26 mouse cellular contexts compared by ENCODE assay signal in the genomic region with DNA sequence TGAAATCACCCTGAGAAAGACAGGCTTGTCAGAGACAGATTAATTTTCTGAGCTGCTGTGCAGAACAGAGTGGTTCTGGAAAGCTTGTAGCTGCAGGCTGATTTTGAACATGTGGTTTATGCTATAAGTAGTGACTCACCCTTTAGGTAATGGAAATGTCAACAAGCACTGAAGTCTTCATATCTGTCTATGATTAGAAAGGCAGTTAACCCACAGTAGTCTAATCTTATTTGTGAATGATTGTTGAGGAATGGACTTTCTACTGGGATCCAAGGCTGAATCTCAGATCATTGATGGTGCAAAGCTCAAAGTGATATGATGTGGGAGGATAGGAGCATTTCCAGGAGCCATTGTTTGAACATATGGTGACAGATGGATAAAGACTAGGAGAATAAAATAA.
DNase-seq lines count a peak whose midpoint lies in the region; ATAC-seq lines count a peak whose summit lies in the region.
"Had no signal": no experiment of that assay in that cellular context is flagged by ENCODE, and none has a peak within 500 bp of the region (broad histone marks: within the 10 kb centered on the region; RNA-seq: fewer than 3 reads in every experiment).

No protein-coding gene starts in this region.

- no peak for ATAC-seq in embryonic facial prominence, embryonic 14.5 days (ENCODE audit: low read depth)
- peak; percentile 94 for ATAC-seq in intestine, embryonic 15.5 days
- ATAC-seq: CD4-positive, CD25-positive, alpha-beta regulatory T cell, adult 4 months; forebrain, embryonic 15.5 days; hindbrain, embryonic 16.5 days had no signal

- H3K9ac ChIP-seq in embryonic facial prominence, embryonic 14.5 days (ENCODE audit: low read depth, low read length), result no peak overlapping the region
- H3K9ac ChIP-seq in intestine, embryonic 15.5 days, result no peak overlapping the region
- H3K9ac ChIP-seq: embryonic facial prominence, embryonic 12.5 days; forebrain, embryonic 12.5 days; forebrain, embryonic 15.5 days; heart, embryonic 12.5 days; heart, embryonic 15.5 days; hindbrain, embryonic 13.5 days had no signal

- DNase-seq in embryonic facial prominence, embryonic 14.5 days (ENCODE audit: low spot score), result peak; percentile 2
- no peak for DNase-seq in embryonic facial prominence, embryonic 10.5 days (ENCODE audit: low spot score)
- DNase-seq in retina, postnatal 1 day, result peak; percentile 11
- no peak for DNase-seq in retina, embryonic 14.5 days (ENCODE audit: low spot score)
- DNase-seq in ovary, postnatal 14 days (ENCODE audit: low spot score), result no peak
- DNase-seq in adrenal gland, postnatal 36 days, result no peak
- DNase-seq: adrenal gland, adult 2 months; adrenal gland, postnatal 14 days; cerebellum, adult 18-20 months; cerebellum, adult 9-10 months; cerebellum, postnatal 14 days; gastrocnemius, postnatal 25 days; heart, adult 18-20 months; heart, postnatal 10 days; heart, postnatal 36 days had no signal

- no peak overlapping the region for H3K4me3 ChIP-seq in embryonic facial prominence, embryonic 14.5 days (ENCODE audit: low read depth, low read length)
- H3K4me3 ChIP-seq in embryonic facial prominence, embryonic 10.5 days, result no peak overlapping the region
- H3K4me3 ChIP-seq in intestine, embryonic 15.5 days (replicated peaks), result no peak overlapping the region
- H3K4me3 ChIP-seq: embryonic facial prominence, embryonic 12.5 days; erythroblast, embryonic 14.5 days; forebrain, embryonic 12.5 days; forebrain, embryonic 15.5 days; heart, embryonic 12.5 days; heart, embryonic 15.5 days; hindbrain, embryonic 10.5 days; hindbrain, embryonic 13.5 days had no signal

- H3K4me1 ChIP-seq in embryonic facial prominence, embryonic 14.5 days (ENCODE audit: control insufficient read depth, insufficient read depth, low read length), result no peaks in the 10 kb centered on the region
- H3K4me1 ChIP-seq in embryonic facial prominence, embryonic 10.5 days, result no peaks in the 10 kb centered on the region
- no peaks in the 10 kb centered on the region for H3K4me1 ChIP-seq in intestine, embryonic 15.5 days (replicated peaks)
- H3K4me1 ChIP-seq: embryonic facial prominence, embryonic 12.5 days; forebrain, embryonic 12.5 days; forebrain, embryonic 15.5 days; heart, embryonic 12.5 days; heart, embryonic 15.5 days; hindbrain, embryonic 10.5 days; hindbrain, embryonic 13.5 days had no signal

- no peaks in the 10 kb centered on the region for H3K36me3 ChIP-seq in embryonic facial prominence, embryonic 14.5 days (ENCODE audit: control insufficient read depth, insufficient read depth, low read length)
- H3K36me3 ChIP-seq in embryonic facial prominence, embryonic 10.5 days (replicated peaks), result no peaks in the 10 kb centered on the region
- H3K36me3 ChIP-seq in intestine, embryonic 15.5 days, result no peaks in the 10 kb centered on the region
- H3K36me3 ChIP-seq: embryonic facial prominence, embryonic 12.5 days; forebrain, embryonic 12.5 days; forebrain, embryonic 15.5 days; heart, embryonic 12.5 days; heart, embryonic 15.5 days; hindbrain, embryonic 10.5 days; hindbrain, embryonic 13.5 days had no signal

- no peak overlapping the region for H3K27ac ChIP-seq in embryonic facial prominence, embryonic 14.5 days (replicated peaks; ENCODE audit: low read depth, low read length)
- H3K27ac ChIP-seq in embryonic facial prominence, embryonic 10.5 days (replicated peaks), result no peak overlapping the region
- no peak overlapping the region for H3K27ac ChIP-seq in intestine, embryonic 15.5 days
- H3K27ac ChIP-seq: embryonic facial prominence, embryonic 12.5 days; forebrain, embryonic 12.5 days; forebrain, embryonic 15.5 days; heart, embryonic 15.5 days; hindbrain, embryonic 10.5 days; hindbrain, embryonic 13.5 days had no signal

- no peaks in the 10 kb centered on the region for H3K27me3 ChIP-seq in embryonic facial prominence, embryonic 14.5 days (replicated peaks; ENCODE audit: control insufficient read depth, insufficient read depth, low read length)
- no peaks in the 10 kb centered on the region for H3K27me3 ChIP-seq in embryonic facial prominence, embryonic 10.5 days (replicated peaks; ENCODE audit: low read depth, poor library complexity, severe bottlenecking)
- no peaks in the 10 kb centered on the region for H3K27me3 ChIP-seq in intestine, embryonic 15.5 days (replicated peaks)
- H3K27me3 ChIP-seq: embryonic facial prominence, embryonic 12.5 days; forebrain, embryonic 12.5 days; forebrain, embryonic 15.5 days; heart, embryonic 12.5 days; heart, embryonic 15.5 days; hindbrain, embryonic 13.5 days had no signal

- no peak overlapping the region for H3K4me2 ChIP-seq in embryonic facial prominence, embryonic 14.5 days (ENCODE audit: low read depth, low read length)
- no peak overlapping the region for H3K4me2 ChIP-seq in intestine, embryonic 15.5 days (replicated peaks)
- H3K4me2 ChIP-seq: embryonic facial prominence, embryonic 12.5 days; forebrain, embryonic 12.5 days; forebrain, embryonic 15.5 days; heart, embryonic 12.5 days; heart, embryonic 15.5 days; hindbrain, embryonic 13.5 days had no signal

- H3K9me3 ChIP-seq in embryonic facial prominence, embryonic 14.5 days (ENCODE audit: control insufficient read depth, low read length), result no peaks in the 10 kb centered on the region
- H3K9me3 ChIP-seq in embryonic facial prominence, embryonic 10.5 days, result no peaks in the 10 kb centered on the region
- no peaks in the 10 kb centered on the region for H3K9me3 ChIP-seq in intestine, embryonic 15.5 days
- H3K9me3 ChIP-seq: embryonic facial prominence, embryonic 12.5 days; forebrain, embryonic 12.5 days; forebrain, embryonic 15.5 days; heart, embryonic 12.5 days; heart, embryonic 15.5 days; hindbrain, embryonic 10.5 days; hindbrain, embryonic 13.5 days had no signal

Comparison
In these comparisons a context has a peak if more than half of its experiments do, and no peak if none do; other contexts are left out.
1. DNase-seq: peak in embryonic facial prominence, embryonic 14.5 days (single experiment) and retina, postnatal 1 day (single experiment); none in embryonic facial prominence, embryonic 10.5 days (single experiment), retina, embryonic 14.5 days (single experiment), ovary, postnatal 14 days (single experiment) and adrenal gland, postnatal 36 days (0 of 2).